Mouse (Mus musculus) heart, embryonic 12.5 days (tissue): Measurements from ENCODE around the gene Marc1. TPM values are rescaled to one million over a fixed set of nuclear protein-coding genes. Genes with fewer than 3 reads are reported as not detected.
A peak's percentile ranks its signal among the peaks of the same experiment; 100 is the strongest.

ENCODE experiments used
- ATAC-seq: fragments of 200-750 bp; cut with Nextera tagmentation; 2 replicates; pipeline ENCODE4 v1.8.0; 2017; ENCODE audit warnings: moderate TSS enrichment, moderate library complexity; ENCODE audit not compliant: insufficient number of reproducible peaks, low FRiP score
- H3K27ac ChIP-seq: fragments of 300-500 bp; sonication (generic); 2 replicates; pipeline ENCODE4 v1.5.1; 2016; ENCODE audit warnings: mild to moderate bottlenecking, moderate library complexity; ENCODE audit not compliant: poor library complexity, severe bottlenecking
- H3K27me3 ChIP-seq: fragments of 300-500 bp; sonication (generic); replicated peaks from 2 replicates; pipeline ENCODE4 v1.6.1; 2016; ENCODE audit warnings: mild to moderate bottlenecking, moderate library complexity
- H3K36me3 ChIP-seq: fragments of 300-500 bp; sonication (generic); 2 replicates; pipeline ENCODE4 v1.6.1; 2016; ENCODE audit warnings: mild to moderate bottlenecking, moderate library complexity
- H3K4me1 ChIP-seq: fragments of 300-500 bp; sonication (generic); replicated peaks from 2 replicates; pipeline ENCODE4 v1.6.1; 2016; ENCODE audit warnings: mild to moderate bottlenecking
- H3K4me2 ChIP-seq: fragments of 300-500 bp; sonication (generic); 2 replicates; pipeline ENCODE4 v1.6.1; 2016; ENCODE audit warnings: mild to moderate bottlenecking, moderate library complexity
- H3K4me3 ChIP-seq: fragments of 300-500 bp; sonication (generic); 2 replicates; pipeline ENCODE4 v1.5.1; 2016; ENCODE audit warnings: mild to moderate bottlenecking
- H3K9ac ChIP-seq: fragments of 300-500 bp; sonication (generic); 2 replicates; pipeline ENCODE4 v1.6.1; 2016; ENCODE audit warnings: mild to moderate bottlenecking, moderate library complexity
- H3K9me3 ChIP-seq: fragments of 300-500 bp; sonication (generic); replicated peaks from 2 replicates; pipeline ENCODE4 v1.6.1; 2016; ENCODE audit warnings: mild to moderate bottlenecking, moderate library complexity
- WGBS: fragments of 180-500 bp; shearing (Covaris S2); methylation state at CpG from one replicate; pipeline ENCODE4 v1.1.7; 2016; 5-methylcytosine and 5-hydroxymethylcytosine counted together
- polyA plus RNA-seq: library from polyadenylated mRNA; unstranded; fragments of >200 nt; fragmentation: Nextera tagmentation; extraction: Ambion mirVana; gene quantifications from 2 replicates; pipeline ENCODE4 v1.2.1, GENCODE M21; 2016

Marc1 gene
- polyA plus RNA-seq, 1 experiment from 2014 or later, result 0.24 TPM

GRCm38 (mm10) chr1:184783641-184784040, 27.5 kb downstream of the Marc1 start:
- Histone ChIP-seq H3K27ac (no peak overlapping the region), H3K4me3 (no peak overlapping the region), H3K4me1 (no peaks in the 10 kb centered on the region), H3K36me3 (no peaks in the 10 kb centered on the region), H3K9me3 (no peaks in the 10 kb centered on the region), H3K27me3 (no peaks in the 10 kb centered on the region), H3K9ac (no peak overlapping the region), H3K4me2 (no peak overlapping the region)
- 74% methylated on average over 4 of the region's 4 CpGs for WGBS
- no peak for ATAC-seq

- Histone ChIP-seq H3K4me1 (no peaks in the 10 kb centered on the region), H3K9ac (no peak overlapping the region), H3K9me3 (no peaks in the 10 kb centered on the region), H3K27ac (no peak overlapping the region), H3K36me3 (no peaks in the 10 kb centered on the region), H3K27me3 (no peaks in the 10 kb centered on the region), H3K4me3 (no peak overlapping the region), H3K4me2 (no peak overlapping the region)
- no peak for ATAC-seq
- WGBS, result 46% methylated on average over 14 of the region's 14 CpGs
Measured at GRCm38 (mm10) chr1:184782161-184782513, 29.0 kb downstream of the Marc1 start.

- no peaks in the 10 kb centered on the region for H3K27me3 ChIP-seq
Measured at GRCm38 (mm10) chr1:184781286-184782160, 29.6 kb downstream of the Marc1 start.

GRCm38 (mm10) chr1:184778157-184778556, 33.0 kb downstream of the Marc1 start:
- no peak overlapping the region for H3K27ac ChIP-seq
- H3K4me1 ChIP-seq, result no peaks in the 10 kb centered on the region
- H3K9me3 ChIP-seq, result no peaks in the 10 kb centered on the region
- WGBS, result 88% methylated on average over 6 of the region's 6 CpGs
- no peaks in the 10 kb centered on the region for H3K36me3 ChIP-seq
- H3K27me3 ChIP-seq, result peaks cover 9% of the 10 kb centered on the region; the same call in 1 of the 2 replicates
- no peak for ATAC-seq
- no peak overlapping the region for H3K4me2 ChIP-seq
- no peak overlapping the region for H3K9ac ChIP-seq
- H3K4me3 ChIP-seq, result no peak overlapping the region

More at GRCm38 (mm10) chr1:184781286-184782160, 29.6 kb downstream of the Marc1 start:
- Histone ChIP-seq H3K4me2 (no peak overlapping the region), H3K9me3 (no peaks in the 10 kb centered on the region), H3K36me3 (no peaks in the 10 kb centered on the region), H3K9ac (no peak overlapping the region), H3K27ac (no peak overlapping the region), H3K4me1 (no peaks in the 10 kb centered on the region), H3K4me3 (no peak overlapping the region)
- ATAC-seq, result no peak
- WGBS, result 55% methylated on average over 10 of the region's 10 CpGs

- Histone ChIP-seq H3K36me3 (no peaks in the 10 kb centered on the region), H3K9me3 (no peaks in the 10 kb centered on the region), H3K9ac (no peak overlapping the region), H3K27ac (no peak overlapping the region), H3K27me3 (peaks cover 9% of the 10 kb centered on the region; the same call in 1 of the 2 replicates), H3K4me1 (no peaks in the 10 kb centered on the region), H3K4me3 (no peak overlapping the region), H3K4me2 (no peak overlapping the region)
- 33% methylated on average over 22 of the region's 22 CpGs for WGBS
- no peak for ATAC-seq
Measured at GRCm38 (mm10) chr1:184777061-184777795, 33.9 kb downstream of the Marc1 start.

- Histone ChIP-seq H3K9me3 (no peaks in the 10 kb centered on the region), H3K4me2 (no peak overlapping the region), H3K4me3 (no peak overlapping the region), H3K27ac (no peak overlapping the region), H3K4me1 (peaks cover 10% of the 10 kb centered on the region), H3K36me3 (no peaks in the 10 kb centered on the region), H3K27me3 (peaks cover 9% of the 10 kb centered on the region; the same call in 1 of the 2 replicates), H3K9ac (no peak overlapping the region)
- WGBS, result 60% methylated on average over 9 of the region's 9 CpGs
- ATAC-seq, result no peak
Measured at GRCm38 (mm10) chr1:184775289-184775688, 35.8 kb downstream of the Marc1 start.

GRCm38 (mm10) chr1:184771891-184772249, 39.2 kb downstream of the Marc1 start:
- Histone ChIP-seq H3K9me3 (0 out of 2 replicates have a peak, but pooled peaks cover 5% of the 10 kb centered on the region), H3K27me3 (peaks cover 9% of the 10 kb centered on the region; the same call in 1 of the 2 replicates), H3K27ac (no peak overlapping the region), H3K4me3 (0 out of 2 replicates have a peak overlapping the region, but pooled peaks have one; percentile 21), H3K36me3 (no peaks in the 10 kb centered on the region), H3K9ac (no peak overlapping the region), H3K4me2 (peak overlapping the region; percentile 65), H3K4me1 (peaks cover 10% of the 10 kb centered on the region)
- ATAC-seq, result 0 out of 2 replicates have a peak, but pooled peaks have one; percentile 4
- 11% methylated on average over 9 of the region's 9 CpGs for WGBS

GRCm38 (mm10) chr1:184771202-184771890, 39.8 kb downstream of the Marc1 start:
- Histone ChIP-seq H3K9ac (0 out of 2 replicates have a peak overlapping the region, but pooled peaks have one; percentile 11), H3K27me3 (peaks cover 9% of the 10 kb centered on the region; the same call in 1 of the 2 replicates), H3K4me2 (peak overlapping the region; percentile 65), H3K36me3 (no peaks in the 10 kb centered on the region), H3K27ac (peak overlapping the region; percentile 45), H3K9me3 (0 out of 2 replicates have a peak, but pooled peaks cover 5% of the 10 kb centered on the region), H3K4me3 (peak overlapping the region; percentile 21), H3K4me1 (peaks cover 10% of the 10 kb centered on the region)
- ATAC-seq, result peak; percentile 75
- 6% methylated on average over 18 of the region's 18 CpGs for WGBS

GRCm38 (mm10) chr1:184763866-184764265, 47.2 kb downstream of the Marc1 start:
- Histone ChIP-seq H3K9ac (no peak overlapping the region), H3K4me1 (no peaks in the 10 kb centered on the region), H3K9me3 (no peaks in the 10 kb centered on the region), H3K4me3 (no peak overlapping the region), H3K27me3 (no peaks in the 10 kb centered on the region), H3K36me3 (no peaks in the 10 kb centered on the region), H3K27ac (no peak overlapping the region), H3K4me2 (no peak overlapping the region)
- ATAC-seq, result no peak
- 48% methylated on average over 3 of the region's 3 CpGs for WGBS

GRCm38 (mm10) chr1:184762941-184763340, 48.2 kb downstream of the Marc1 start:
- ATAC-seq, result no peak
- no peaks in the 10 kb centered on the region for H3K36me3 ChIP-seq
- H3K4me2 ChIP-seq, result no peak overlapping the region
- no peak overlapping the region for H3K4me3 ChIP-seq
- no peak overlapping the region for H3K27ac ChIP-seq
- H3K9ac ChIP-seq, result no peak overlapping the region
- 73% methylated on average over 5 of the region's 5 CpGs for WGBS
- H3K4me1 ChIP-seq, result no peaks in the 10 kb centered on the region
- H3K27me3 ChIP-seq, result no peaks in the 10 kb centered on the region
- H3K9me3 ChIP-seq, result no peaks in the 10 kb centered on the region

- no peak overlapping the region for H3K4me2 ChIP-seq
- H3K27ac ChIP-seq, result no peak overlapping the region
- H3K9me3 ChIP-seq, result no peaks in the 10 kb centered on the region
- H3K9ac ChIP-seq, result no peak overlapping the region
- H3K4me3 ChIP-seq, result no peak overlapping the region
- H3K27me3 ChIP-seq, result no peaks in the 10 kb centered on the region
- 68% methylated on average over 4 of the region's 4 CpGs for WGBS
- no peaks in the 10 kb centered on the region for H3K4me1 ChIP-seq
- H3K36me3 ChIP-seq, result no peaks in the 10 kb centered on the region
- no peak for ATAC-seq
Measured at GRCm38 (mm10) chr1:184761988-184762387, 49.1 kb downstream of the Marc1 start.
